Mouse (Mus musculus) lung, postnatal 0 days (tissue): Measurements from ENCODE around the gene Gpx8.

Experiments
- CTCF ChIP-seq: IDR thresholded peaks from 2 replicates; pipeline ENCODE4 v1.5.1; 2016; ENCODE audit warnings: antibody characterized with exemption, mild to moderate bottlenecking
- EP300 ChIP-seq: IDR thresholded peaks from 2 replicates; pipeline ENCODE4 v1.6.1; 2016; ENCODE audit warnings: antibody characterized with exemption, mild to moderate bottlenecking, control low read depth

DNA sequence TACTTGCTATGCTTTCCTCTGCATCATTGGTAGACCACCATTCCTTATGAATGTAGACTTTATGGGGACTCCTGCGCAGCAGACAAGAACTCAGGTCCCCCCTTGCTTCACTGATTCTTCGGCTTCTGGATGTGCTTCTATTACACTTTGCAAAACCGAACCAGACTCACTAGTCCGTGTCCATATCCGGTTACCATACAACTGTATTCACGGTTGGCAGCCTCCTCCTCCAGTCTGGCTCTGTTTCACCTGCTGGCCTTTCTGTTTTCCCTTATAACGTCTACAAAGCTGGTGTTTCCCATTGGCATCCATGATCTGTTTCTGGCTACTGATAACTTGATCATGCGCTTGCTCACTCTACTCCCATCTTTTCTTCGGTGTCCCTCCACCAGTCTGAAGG lies 18.3 kb upstream of the Gpx8 start:
- TF ChIP-seq CTCF (no peak), EP300 (no peak)
